Mouse (Mus musculus): ENCODE measurements around the gene Mepce.

Gene Mepce

GRCm38 (mm10) chr5:137786109-137786942 is 1.1 kb downstream of the Mepce start:
- peak; percentile 100 for DNase-seq

DNA sequence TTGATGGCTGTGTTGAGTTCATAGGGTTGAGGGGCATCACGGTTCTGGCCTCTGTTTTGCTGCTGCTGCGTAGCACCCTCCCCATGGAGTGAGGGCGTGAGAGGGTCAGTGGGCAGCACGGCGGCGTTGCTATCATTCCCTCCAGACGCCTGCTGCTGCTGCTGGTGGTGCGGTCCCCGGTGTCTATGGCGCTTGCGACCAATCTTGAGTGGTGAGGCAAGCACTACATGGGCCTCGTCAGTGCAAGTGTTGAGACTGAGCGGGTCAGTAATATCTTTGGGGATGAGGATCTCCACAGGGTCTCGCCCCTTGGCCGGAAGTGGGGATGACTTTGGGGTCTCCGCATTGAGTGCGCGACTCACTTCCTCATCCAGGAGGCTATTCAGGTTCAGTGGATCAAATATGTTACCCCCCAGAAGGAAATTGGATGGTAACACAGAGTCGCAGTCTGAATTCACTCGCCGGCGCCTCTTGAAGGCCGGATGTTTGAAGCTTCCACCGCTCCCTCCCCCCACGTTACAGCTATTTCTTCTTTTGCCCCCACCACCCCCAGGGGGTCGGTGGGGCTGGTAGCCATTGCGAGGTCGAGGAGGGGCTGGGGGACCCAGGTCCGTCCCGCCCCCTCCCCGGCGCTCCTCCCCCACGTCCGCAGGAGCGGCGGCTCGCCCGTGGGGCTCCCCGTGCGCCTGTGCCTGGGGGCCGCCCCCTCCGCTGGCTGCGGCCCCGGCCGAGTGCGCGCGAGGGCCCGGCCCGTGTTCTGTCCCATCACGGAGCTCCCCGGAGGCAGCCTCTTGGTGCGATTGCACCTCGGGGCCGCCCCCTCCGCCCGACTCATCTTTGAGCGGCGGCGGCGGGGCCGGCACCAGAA is 2.1 kb downstream of the Mepce start:
- DNase-seq = peak; percentile 50

- peak; percentile 38 for DNase-seq
Observed at GRCm38 (mm10) chr5:137784546-137784945, 2.9 kb downstream of the Mepce start.

DNA sequence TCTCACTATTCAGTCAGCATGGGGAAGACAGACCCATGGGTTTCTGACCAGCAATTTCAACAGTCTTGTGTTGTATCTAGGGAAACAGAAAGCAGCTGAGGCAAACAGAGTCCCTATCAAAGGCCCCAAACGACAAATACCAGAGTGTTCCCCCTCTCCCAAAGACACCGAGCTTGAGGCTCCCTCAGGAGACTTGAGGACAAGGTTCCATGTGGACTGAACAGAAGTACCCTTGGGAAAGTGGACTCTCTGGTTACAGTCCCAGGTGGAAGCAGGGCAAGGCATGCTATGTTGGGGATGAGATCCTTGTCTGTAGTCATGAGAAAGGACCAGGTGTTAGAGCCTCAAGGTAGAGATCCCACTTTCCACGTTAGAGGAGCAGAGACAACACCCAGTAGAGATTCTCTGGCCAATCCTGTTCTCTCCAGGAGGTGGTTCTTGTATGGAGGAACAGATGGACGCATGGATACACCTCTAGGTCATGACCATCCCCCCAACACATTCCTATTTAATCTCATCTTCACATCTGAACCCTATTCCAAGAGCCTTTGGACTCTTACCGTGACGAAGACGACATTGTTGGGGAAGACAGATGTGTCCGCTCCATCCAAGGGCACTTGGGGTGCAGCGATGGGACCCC is 3.4 kb downstream of the Mepce start:
- DNase-seq = no peak

GRCm38 (mm10) chr5:137782776-137783522 is 4.5 kb downstream of the Mepce start:
- no peak for DNase-seq

DNA sequence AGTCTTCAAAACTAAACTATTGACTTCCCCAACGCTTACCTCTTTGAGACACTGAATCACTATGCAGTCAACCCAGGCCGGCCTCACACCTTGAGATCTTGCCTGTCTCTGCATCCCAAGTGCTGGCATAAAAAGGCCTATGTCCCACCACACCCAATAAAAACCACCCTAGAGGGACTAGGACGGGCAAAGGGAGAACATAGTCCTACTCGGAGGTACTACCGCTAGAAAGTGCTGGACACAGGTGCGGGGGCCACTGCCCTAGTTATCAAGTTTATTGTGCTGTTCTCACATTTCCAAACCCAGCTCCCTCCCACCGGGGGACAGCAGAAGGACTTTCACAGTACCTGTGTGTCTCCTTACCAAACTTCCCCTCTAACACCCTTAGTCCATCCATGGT is 5.8 kb downstream of the Mepce start:
- peak; percentile 12 for DNase-seq

DNA sequence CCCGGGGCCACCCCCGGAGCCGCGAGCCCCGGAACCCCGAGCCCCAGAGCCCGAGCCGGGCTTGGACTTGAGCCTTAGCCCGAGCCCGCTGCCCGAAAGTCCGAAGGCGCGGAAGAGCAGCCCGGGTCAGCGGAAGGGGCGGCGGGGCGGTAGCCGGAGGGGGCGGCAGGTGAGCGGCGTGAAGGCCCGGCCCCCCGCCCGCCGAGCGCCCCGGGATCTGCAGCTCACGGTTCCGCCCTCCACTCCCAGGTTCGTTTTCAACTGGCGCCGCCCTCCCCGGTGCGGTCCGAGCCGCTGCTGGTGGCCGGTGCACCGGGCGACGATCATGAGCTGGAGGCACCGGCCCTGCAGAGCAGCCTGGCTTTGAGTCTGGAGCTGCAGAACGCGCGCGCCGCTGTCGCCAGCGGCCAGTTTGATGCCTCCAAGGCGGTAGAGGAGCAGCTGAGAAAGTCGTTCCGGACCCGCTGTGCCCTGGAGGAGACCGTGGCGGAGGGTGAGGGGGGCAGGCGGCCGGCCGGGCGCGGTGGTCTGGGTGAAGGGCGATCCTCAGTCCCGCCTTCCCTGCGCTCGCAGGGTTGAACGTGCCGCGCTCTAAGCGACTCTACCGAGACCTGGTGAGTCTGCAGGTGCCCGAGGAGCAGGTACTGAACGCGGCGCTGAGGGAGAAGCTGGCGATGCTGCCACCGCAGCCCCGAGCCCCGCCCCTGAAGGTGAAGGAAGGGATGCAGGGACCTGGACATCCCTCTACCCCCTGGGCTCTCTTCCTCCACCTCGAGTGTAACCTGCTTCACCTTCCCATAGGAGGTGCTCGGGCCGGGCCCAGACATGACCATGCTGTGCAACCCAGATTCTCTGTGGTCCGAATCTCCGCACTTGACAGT is 8.2 kb downstream of the Mepce start:
- peak; percentile 39 for DNase-seq

- peak; percentile 97 for DNase-seq
Observed at GRCm38 (mm10) chr5:137778635-137779034, 8.8 kb downstream of the Mepce start, which contains the start of gene Ppp1r35. TSS of gene Ppp1r35 (plus strand) at chr5:137778849.

- peak; percentile 14 for DNase-seq
Observed at GRCm38 (mm10) chr5:137777267-137777845, 10.1 kb downstream of the Mepce start.

DNA sequence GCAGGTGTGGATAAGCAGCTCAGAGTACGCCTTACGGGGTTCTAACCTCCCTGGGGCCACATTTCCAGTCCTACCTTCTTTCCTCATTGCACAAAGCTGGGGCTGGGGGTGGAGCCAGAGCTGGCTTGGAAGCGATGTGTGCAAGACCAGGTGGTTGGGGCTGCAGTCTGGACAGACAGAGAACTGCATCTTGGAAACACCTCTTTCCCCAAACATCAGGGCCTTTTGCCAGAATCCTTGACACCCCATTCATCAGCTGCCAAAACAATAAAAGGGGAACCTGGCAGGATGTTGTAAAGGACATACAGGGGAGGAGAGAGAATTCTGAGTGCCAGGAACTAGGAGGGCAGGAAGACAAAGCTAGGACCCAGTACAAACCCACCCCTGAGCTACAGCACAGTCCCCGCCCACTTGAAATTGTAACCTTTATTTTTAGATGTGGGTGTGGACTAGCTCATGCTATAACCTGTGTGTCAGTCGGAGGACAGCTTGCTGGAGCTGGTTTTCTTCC is 11.0 kb downstream of the Mepce start:
- DNase-seq = peak; percentile 70

- peak; percentile 7 for DNase-seq
Observed at GRCm38 (mm10) chr5:137775587-137776290, 11.7 kb downstream of the Mepce start.

- DNase-seq = no peak
Observed at GRCm38 (mm10) chr5:137772755-137773154, 14.7 kb downstream of the Mepce start.

DNA sequence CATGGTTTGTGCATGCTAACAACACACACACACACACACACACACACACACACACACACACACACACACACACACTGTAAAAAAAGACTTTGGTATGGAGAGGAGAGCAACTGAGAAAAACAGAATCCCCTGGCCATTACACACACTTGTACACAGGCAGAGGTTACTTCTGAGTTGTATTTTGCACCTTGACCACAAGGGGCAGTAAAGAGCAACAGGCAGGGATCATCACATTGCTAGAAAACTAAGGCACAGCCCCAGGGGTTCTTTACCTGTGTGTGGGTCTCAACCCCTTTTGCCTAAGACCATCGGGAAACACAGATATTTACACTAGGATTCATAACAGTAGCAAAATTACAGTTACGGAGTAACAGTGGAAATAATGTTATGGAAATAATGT is 16.7 kb downstream of the Mepce start:
- no peak for DNase-seq

DNA sequence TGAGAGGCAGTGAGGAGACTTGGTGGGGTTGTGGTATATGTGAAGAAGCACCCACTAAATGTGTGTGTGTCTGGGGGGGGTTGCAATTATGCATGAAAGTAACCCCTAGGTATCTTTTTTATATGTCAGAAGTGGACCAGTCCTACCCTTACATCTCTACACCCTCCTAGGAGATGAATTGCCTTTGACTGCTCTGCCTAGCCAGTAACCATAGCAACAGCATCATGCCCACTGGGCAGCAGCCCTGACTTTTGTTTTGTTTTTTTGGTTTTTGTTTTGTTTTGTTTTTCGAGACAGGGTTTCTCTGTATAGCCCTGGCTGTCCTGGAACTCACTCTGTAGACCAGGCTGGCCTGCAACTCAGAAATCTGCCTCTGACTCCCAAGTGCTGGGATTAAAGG is 19.0 kb downstream of the Mepce start:
- DNase-seq = no peak

GRCm38 (mm10) chr5:137766270-137766669 is 21.2 kb downstream of the Mepce start:
- no peak for DNase-seq

DNA sequence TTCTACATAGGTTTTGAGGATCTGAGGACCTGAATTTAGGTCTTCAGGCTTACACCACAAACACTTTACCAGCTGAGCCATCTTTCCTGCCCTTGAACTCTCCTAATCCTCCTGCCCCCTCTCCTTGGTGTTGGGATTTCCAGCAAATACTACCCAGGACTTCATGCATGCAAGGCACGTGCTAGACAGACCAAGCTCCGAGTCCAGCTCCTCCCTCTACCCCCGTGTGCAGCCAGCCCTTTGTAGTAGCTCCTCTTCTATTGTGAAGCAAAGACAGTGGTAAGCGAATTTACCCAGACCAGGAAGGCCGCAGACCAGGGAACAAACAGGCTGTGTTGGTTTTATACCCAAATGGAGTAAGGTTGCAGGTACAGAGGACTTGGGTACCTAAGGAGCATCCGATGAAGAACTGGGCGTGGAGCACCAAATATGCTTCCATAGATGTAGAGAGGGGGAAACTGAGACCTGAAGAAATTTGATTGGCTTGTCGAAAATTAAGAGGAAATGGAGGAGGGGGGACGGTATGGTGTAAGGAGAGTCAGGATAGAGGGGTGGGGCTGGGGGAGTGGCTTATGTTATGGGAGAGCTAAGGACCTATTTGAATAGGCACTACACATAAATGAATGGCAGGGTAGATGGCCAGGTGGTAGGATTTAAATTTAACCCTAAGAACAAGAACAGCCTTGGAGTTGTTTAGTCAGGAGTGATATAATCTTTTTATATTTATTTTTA is 22.7 kb downstream of the Mepce start:
- no peak for DNase-seq

- peak; percentile 96 for DNase-seq
Observed at GRCm38 (mm10) chr5:137759971-137760412, 27.5 kb downstream of the Mepce start.

DNA sequence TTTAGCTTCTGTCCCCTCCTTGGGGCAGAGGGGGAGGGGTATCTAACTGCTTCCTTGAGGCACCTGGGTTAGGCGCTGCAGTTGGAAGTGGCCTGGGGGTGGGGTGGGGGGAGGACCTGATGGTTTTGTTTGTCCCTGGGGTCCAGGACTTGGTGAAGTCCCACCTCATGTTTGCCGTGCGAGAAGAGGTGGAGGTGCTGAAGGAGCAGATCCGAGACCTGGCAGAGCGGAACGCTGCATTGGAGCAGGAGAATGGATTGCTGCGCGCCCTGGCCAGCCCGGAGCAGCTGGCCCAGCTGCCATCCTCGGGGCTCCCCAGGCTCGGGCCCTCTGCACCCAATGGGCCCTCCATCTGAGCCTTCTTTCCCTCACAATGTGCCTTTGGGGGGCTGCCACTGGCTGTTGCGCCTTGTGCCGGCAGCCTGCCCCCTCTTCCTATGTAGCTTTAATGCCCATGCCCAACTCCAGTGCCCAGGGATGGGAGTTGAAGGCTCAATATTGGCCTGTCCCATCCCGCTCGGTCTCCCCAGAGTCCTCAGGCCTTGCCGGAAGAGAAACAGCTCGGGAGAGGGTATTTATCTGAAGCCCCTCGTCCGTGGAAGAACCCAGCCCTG is 28.4 kb downstream of the Mepce start:
- DNase-seq = no peak

DNA sequence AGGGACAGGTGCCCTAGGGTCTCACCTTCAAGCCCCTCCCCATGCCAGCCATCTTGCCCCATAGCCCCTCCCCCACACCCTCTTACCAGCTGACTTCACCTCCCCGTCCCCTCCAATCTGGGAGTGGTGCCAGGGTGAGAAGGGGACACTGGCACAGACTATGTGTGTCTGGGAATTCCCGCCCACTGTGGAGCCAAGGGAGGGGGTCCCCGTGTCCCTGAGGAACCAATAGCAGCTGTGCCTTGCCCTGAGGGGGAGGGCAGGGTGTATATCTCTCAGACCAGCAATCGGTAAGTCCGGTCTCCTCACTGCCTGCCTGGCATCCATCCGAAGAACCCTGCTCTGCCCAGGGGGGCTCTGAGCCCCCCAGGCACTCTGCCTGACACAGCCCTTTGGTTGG is 29.6 kb downstream of the Mepce start:
- no peak for DNase-seq
